Mouse (Mus musculus): ENCODE data around the gene Ces4a.

- no peak for TF ChIP-seq CEBPB (IDR thresholded peaks at IDR 0.05; ENCODE audit: low read depth)
- TF ChIP-seq CTCF (IDR thresholded peaks at IDR 0.05; ENCODE audit: control insufficient read depth, insufficient read depth, insufficient read length) = no peak
- no peak for TF ChIP-seq MYOD1 (IDR thresholded peaks at IDR 0.05; ENCODE audit: control insufficient read depth, insufficient read length, low read depth)
- no peak for TF ChIP-seq USF1 (IDR thresholded peaks at IDR 0.05; ENCODE audit: low read depth)
- no peak for TF ChIP-seq MAX (IDR thresholded peaks at IDR 0.05)
Measured at GRCm38 (mm10) chr8:105088581-105088980, 43.0 kb upstream of the Ces4a start.

Measured in C2C12 (cell line).